Mouse (Mus musculus): ENCODE data around the gene Fabp6. TPM values are rescaled to one million over a fixed set of nuclear protein-coding genes. Genes with fewer than 3 reads are reported as not detected.

The Fabp6 gene
- not detected in 2 replicates for polyA plus RNA-seq (2016; fragmentation: Nextera tagmentation; extraction: Ambion mirVana)

- Histone ChIP-seq H3K27me3 (replicated peaks) (no peaks in the 10 kb centered on the region), H3K4me3 (no peak within 1 kb of the TSS), H3K36me3 (no peaks in the 10 kb centered on the region), H3K9ac (no peak within 1 kb of the TSS), H3K27ac (ENCODE audit: poor library complexity, severe bottlenecking) (no peak within 1 kb of the TSS), H3K9me3 (replicated peaks) (no peaks in the 10 kb centered on the region), H3K4me2 (no peak within 1 kb of the TSS), H3K4me1 (replicated peaks) (no peaks in the 10 kb centered on the region)
- 89% methylated on average over 5 of the region's 5 CpGs for WGBS
- ATAC-seq (ENCODE audit: insufficient number of reproducible peaks, low FRiP score) = no peak
Observed at GRCm38 (mm10) chr11:43601440-43601839, at the start of gene Fabp6. TSS of gene Fabp6 (minus strand) at chr11:43601540.

- Histone ChIP-seq H3K4me3 (no peak overlapping the region), H3K27me3 (replicated peaks) (no peaks in the 10 kb centered on the region), H3K4me2 (no peak overlapping the region), H3K9ac (no peak overlapping the region), H3K4me1 (replicated peaks) (peaks cover 14% of the 10 kb centered on the region), H3K36me3 (no peaks in the 10 kb centered on the region), H3K27ac (ENCODE audit: poor library complexity, severe bottlenecking) (no peak overlapping the region), H3K9me3 (replicated peaks) (peaks cover 9% of the 10 kb centered on the region; the same call in 1 of the 2 replicates)
- no peak for ATAC-seq (ENCODE audit: insufficient number of reproducible peaks, low FRiP score)
- 90% methylated on average over 3 of the region's 3 CpGs for WGBS
Observed at GRCm38 (mm10) chr11:43645286-43645685, 43.9 kb upstream of the Fabp6 start.

- 0 out of 2 replicates have a peak overlapping the region, but pooled peaks have one; percentile 28 for H3K27ac ChIP-seq (ENCODE audit: poor library complexity, severe bottlenecking)
- peak; percentile 74 for ATAC-seq (ENCODE audit: insufficient number of reproducible peaks, low FRiP score)
- 33% methylated on average over 2 of the region's 2 CpGs for WGBS
- H3K4me2 ChIP-seq = no peak overlapping the region
- no peaks in the 10 kb centered on the region for H3K27me3 ChIP-seq (replicated peaks)
- peaks cover 14% of the 10 kb centered on the region for H3K9me3 ChIP-seq (replicated peaks)
- no peak overlapping the region for H3K4me3 ChIP-seq
- peaks cover 14% of the 10 kb centered on the region for H3K4me1 ChIP-seq (replicated peaks)
- H3K36me3 ChIP-seq = no peaks in the 10 kb centered on the region
- no peak overlapping the region for H3K9ac ChIP-seq
Observed at GRCm38 (mm10) chr11:43643180-43643591, 41.8 kb upstream of the Fabp6 start.

GRCm38 (mm10) chr11:43638486-43638885, 37.1 kb upstream of the Fabp6 start:
- Histone ChIP-seq H3K4me2 (no peak overlapping the region), H3K27me3 (replicated peaks) (no peaks in the 10 kb centered on the region), H3K9ac (no peak overlapping the region), H3K9me3 (replicated peaks) (peaks cover 9% of the 10 kb centered on the region), H3K27ac (ENCODE audit: poor library complexity, severe bottlenecking) (no peak overlapping the region), H3K4me3 (no peak overlapping the region), H3K4me1 (replicated peaks) (peaks cover 20% of the 10 kb centered on the region), H3K36me3 (no peaks in the 10 kb centered on the region)
- 92% methylated on average over 3 of the region's 3 CpGs for WGBS
- no peak for ATAC-seq (ENCODE audit: insufficient number of reproducible peaks, low FRiP score)

GRCm38 (mm10) chr11:43636761-43637160, 35.4 kb upstream of the Fabp6 start:
- Histone ChIP-seq H3K9ac (no peak overlapping the region), H3K27ac (ENCODE audit: poor library complexity, severe bottlenecking) (no peak overlapping the region), H3K9me3 (replicated peaks) (peaks cover 9% of the 10 kb centered on the region), H3K4me1 (replicated peaks) (peaks cover 24% of the 10 kb centered on the region), H3K4me3 (no peak overlapping the region), H3K4me2 (no peak overlapping the region), H3K36me3 (no peaks in the 10 kb centered on the region), H3K27me3 (replicated peaks) (no peaks in the 10 kb centered on the region)
- no peak for ATAC-seq (ENCODE audit: insufficient number of reproducible peaks, low FRiP score)
- 57% methylated on average over 4 of the region's 4 CpGs for WGBS

- Histone ChIP-seq H3K9me3 (replicated peaks) (no peaks in the 10 kb centered on the region), H3K4me1 (replicated peaks) (peaks cover 25% of the 10 kb centered on the region), H3K9ac (no peak overlapping the region; the same call in 1 of the 2 replicates), H3K4me2 (peak overlapping the region; percentile 50), H3K36me3 (no peaks in the 10 kb centered on the region), H3K27me3 (replicated peaks) (no peaks in the 10 kb centered on the region), H3K27ac (ENCODE audit: poor library complexity, severe bottlenecking) (peak overlapping the region; percentile 74), H3K4me3 (0 out of 2 replicates have a peak overlapping the region, but pooled peaks have one; percentile 7)
- 9% methylated on average over 19 of the region's 19 CpGs for WGBS
- ATAC-seq (ENCODE audit: insufficient number of reproducible peaks, low FRiP score) = peak; percentile 77
Observed at GRCm38 (mm10) chr11:43633658-43634401, 32.5 kb upstream of the Fabp6 start.

- Histone ChIP-seq H3K9ac (no peak overlapping the region), H3K4me3 (no peak overlapping the region), H3K27ac (ENCODE audit: poor library complexity, severe bottlenecking) (peak overlapping the region; percentile 74), H3K4me2 (no peak overlapping the region), H3K4me1 (replicated peaks) (peaks cover 26% of the 10 kb centered on the region), H3K9me3 (replicated peaks) (no peaks in the 10 kb centered on the region), H3K36me3 (no peaks in the 10 kb centered on the region), H3K27me3 (replicated peaks) (no peaks in the 10 kb centered on the region)
- WGBS = 67% methylated on average over 6 of the region's 6 CpGs
- ATAC-seq (ENCODE audit: insufficient number of reproducible peaks, low FRiP score) = no peak
Observed at GRCm38 (mm10) chr11:43633165-43633564, 31.8 kb upstream of the Fabp6 start.

- Histone ChIP-seq H3K4me2 (no peak overlapping the region), H3K4me1 (replicated peaks) (peaks cover 32% of the 10 kb centered on the region), H3K27me3 (replicated peaks) (no peaks in the 10 kb centered on the region), H3K36me3 (no peaks in the 10 kb centered on the region), H3K9ac (0 out of 2 replicates have a peak overlapping the region, but pooled peaks have one; percentile 30), H3K4me3 (no peak overlapping the region), H3K27ac (ENCODE audit: poor library complexity, severe bottlenecking) (peak overlapping the region; percentile 74), H3K9me3 (replicated peaks) (no peaks in the 10 kb centered on the region)
- WGBS = 10% methylated on average over 4 of the region's 4 CpGs
- ATAC-seq (ENCODE audit: insufficient number of reproducible peaks, low FRiP score) = no peak
Observed at GRCm38 (mm10) chr11:43632566-43632965, 31.2 kb upstream of the Fabp6 start.

GRCm38 (mm10) chr11:43631645-43632044, 30.3 kb upstream of the Fabp6 start:
- Histone ChIP-seq H3K27me3 (replicated peaks) (no peaks in the 10 kb centered on the region), H3K4me1 (replicated peaks) (peaks cover 42% of the 10 kb centered on the region), H3K4me3 (no peak overlapping the region), H3K27ac (ENCODE audit: poor library complexity, severe bottlenecking) (no peak overlapping the region), H3K36me3 (no peaks in the 10 kb centered on the region), H3K9ac (no peak overlapping the region), H3K4me2 (no peak overlapping the region), H3K9me3 (replicated peaks) (no peaks in the 10 kb centered on the region)
- no peak for ATAC-seq (ENCODE audit: insufficient number of reproducible peaks, low FRiP score)
- WGBS = 82% methylated on average over 9 of the region's 9 CpGs

GRCm38 (mm10) chr11:43626927-43627645, 25.7 kb upstream of the Fabp6 start:
- ATAC-seq (ENCODE audit: insufficient number of reproducible peaks, low FRiP score) = no peak
- no peaks in the 10 kb centered on the region for H3K9me3 ChIP-seq (replicated peaks)
- no peak overlapping the region for H3K9ac ChIP-seq
- WGBS = 23% methylated on average over 18 of the region's 18 CpGs
- H3K4me3 ChIP-seq = peak overlapping the region; percentile 8; the same call in 1 of the 2 replicates
- H3K4me1 ChIP-seq (replicated peaks) = peaks cover 28% of the 10 kb centered on the region
- no peaks in the 10 kb centered on the region for H3K27me3 ChIP-seq (replicated peaks)
- H3K4me2 ChIP-seq = peak overlapping the region; percentile 62
- 0 out of 2 replicates have a peak overlapping the region, but pooled peaks have one; percentile 20 for H3K27ac ChIP-seq (ENCODE audit: poor library complexity, severe bottlenecking)
- no peaks in the 10 kb centered on the region for H3K36me3 ChIP-seq

GRCm38 (mm10) chr11:43626300-43626926, 25.1 kb upstream of the Fabp6 start:
- H3K27me3 ChIP-seq (replicated peaks) = no peaks in the 10 kb centered on the region
- 8% methylated on average over 12 of the region's 12 CpGs for WGBS
- H3K4me1 ChIP-seq (replicated peaks) = peaks cover 24% of the 10 kb centered on the region
- ATAC-seq (ENCODE audit: insufficient number of reproducible peaks, low FRiP score) = no peak
- H3K9ac ChIP-seq = no peak overlapping the region
- peak overlapping the region; percentile 8; the same call in 1 of the 2 replicates for H3K4me3 ChIP-seq
- peak overlapping the region; percentile 62 for H3K4me2 ChIP-seq
- peak overlapping the region; percentile 33; the same call in 1 of the 2 replicates for H3K27ac ChIP-seq (ENCODE audit: poor library complexity, severe bottlenecking)
- no peaks in the 10 kb centered on the region for H3K36me3 ChIP-seq
- no peaks in the 10 kb centered on the region for H3K9me3 ChIP-seq (replicated peaks)

All from heart, embryonic 12.5 days (tissue).